Mouse (Mus musculus) lung, postnatal 0 days (tissue): Measurements from ENCODE around the gene Klrb1f.

ENCODE experiments used
- CTCF ChIP-seq: IDR thresholded peaks from 2 replicates; pipeline ENCODE4 v1.5.1; 2016; ENCODE audit warnings: antibody characterized with exemption, mild to moderate bottlenecking
- EP300 ChIP-seq: IDR thresholded peaks from 2 replicates; pipeline ENCODE4 v1.6.1; 2016; ENCODE audit warnings: antibody characterized with exemption, mild to moderate bottlenecking, control low read depth

DNA sequence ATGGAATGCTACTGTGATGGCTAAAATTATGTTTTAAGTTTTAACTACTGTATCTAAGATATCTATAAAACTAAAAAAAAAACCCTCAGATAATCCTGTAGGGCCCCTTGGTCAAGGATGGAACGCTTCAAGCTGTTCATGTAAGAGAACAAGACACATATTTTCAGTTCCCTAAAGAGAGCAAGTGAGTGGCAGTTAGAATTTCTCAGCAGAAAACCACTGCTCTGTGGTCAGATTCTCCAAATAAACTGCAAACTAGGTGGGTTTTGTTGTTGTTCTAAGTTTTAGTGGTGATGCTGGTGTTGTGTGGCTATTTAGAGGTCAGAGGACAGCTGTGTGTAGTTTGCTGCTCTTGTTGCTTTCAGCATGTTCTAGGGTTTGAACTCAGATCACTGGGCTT, 31.3 kb upstream of the Klrb1f start:
- TF ChIP-seq EP300 = no peak
- no peak for TF ChIP-seq CTCF
